Mouse (Mus musculus): ENCODE measurements around the gene Scyl1. TPM values are rescaled to one million over a fixed set of nuclear protein-coding genes. Genes with fewer than 3 reads are reported as not detected.
A peak's percentile ranks its signal among the peaks of the same experiment; 100 is the strongest.

Gene Scyl1
- polyA plus RNA-seq, 1 experiment from 2014 or later, result 80.0 TPM

DNA sequence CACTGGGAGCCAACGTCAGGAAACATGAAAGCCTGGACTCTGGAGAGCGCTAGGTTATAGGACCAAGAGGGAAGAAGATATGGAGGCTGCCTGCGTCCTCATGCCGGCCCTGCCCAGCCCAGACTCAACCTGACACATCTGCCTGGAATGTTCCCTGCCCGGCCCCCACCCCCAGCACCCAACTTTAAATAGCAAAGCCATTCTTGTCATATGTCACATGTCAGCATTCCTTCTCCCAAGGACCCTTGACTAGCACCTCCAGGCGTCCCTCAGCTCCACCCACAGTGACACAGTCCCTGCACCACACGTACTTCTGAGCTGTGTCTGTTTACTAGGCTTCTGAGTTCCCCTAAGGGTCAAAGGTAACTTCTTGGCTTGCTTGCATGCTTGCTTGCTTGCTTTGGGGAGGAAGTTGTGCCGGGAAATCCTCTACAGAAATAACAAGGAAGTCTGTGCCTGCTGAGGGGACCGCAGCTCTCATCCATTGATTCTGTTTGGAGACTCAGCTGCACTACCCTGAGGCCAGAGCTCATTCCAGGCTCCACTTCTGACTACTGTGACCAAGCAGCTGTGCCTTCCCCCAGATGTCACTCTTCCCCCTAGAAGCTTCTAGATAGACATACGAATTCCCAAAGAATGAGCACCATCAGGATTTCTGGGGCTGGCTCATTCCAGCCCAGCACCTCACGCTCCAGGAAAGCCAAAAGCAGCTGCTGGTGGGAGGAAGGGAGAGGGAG, 39.1 kb upstream of the Scyl1 start:
- Histone ChIP-seq H3K4me3 (no peak overlapping the region), H3K4me1 (peaks cover 54% of the 10 kb centered on the region), H3K27me3 (no peaks in the 10 kb centered on the region), H3K9me3 (no peaks in the 10 kb centered on the region), H3K36me3 (no peaks in the 10 kb centered on the region), H3K9ac (peak overlapping the region; percentile 1), H3K4me2 (replicated peaks) (no peak overlapping the region), H3K27ac (peak overlapping the region; percentile 80)
- 27% methylated on average over 11 of the region's 11 CpGs for WGBS
- ATAC-seq (ENCODE audit: insufficient number of reproducible peaks, insufficient read depth, low FRiP score, low TSS enrichment), result no peak

DNA sequence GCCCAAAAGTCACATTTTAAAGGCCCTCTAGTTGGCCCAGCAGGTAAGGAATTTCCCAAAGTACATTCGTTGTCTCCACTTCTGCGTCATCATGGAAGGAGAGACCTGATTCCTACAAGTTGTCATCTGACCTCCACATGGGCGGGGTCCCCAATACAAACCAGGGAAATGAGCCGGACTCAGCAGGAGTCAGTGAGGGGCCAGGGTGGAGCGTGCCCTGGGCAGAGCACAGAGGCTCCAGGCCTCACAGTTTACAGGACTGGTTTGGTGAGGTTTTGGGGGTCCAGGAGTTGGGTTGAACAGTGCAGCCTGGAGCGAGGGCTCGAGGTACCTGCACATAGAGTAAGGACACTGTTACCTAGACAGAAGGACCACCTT, 38.5 kb upstream of the Scyl1 start:
- H3K9me3 ChIP-seq, result no peaks in the 10 kb centered on the region
- H3K36me3 ChIP-seq, result no peaks in the 10 kb centered on the region
- no peaks in the 10 kb centered on the region for H3K27me3 ChIP-seq
- H3K27ac ChIP-seq, result peak overlapping the region; percentile 80
- WGBS, result 35% methylated on average over 7 of the region's 7 CpGs
- H3K4me2 ChIP-seq (replicated peaks), result no peak overlapping the region; the same call in 1 of the 2 replicates
- peaks cover 59% of the 10 kb centered on the region for H3K4me1 ChIP-seq
- H3K9ac ChIP-seq, result no peak overlapping the region
- H3K4me3 ChIP-seq, result no peak overlapping the region
- no peak for ATAC-seq (ENCODE audit: insufficient number of reproducible peaks, insufficient read depth, low FRiP score, low TSS enrichment)

DNA sequence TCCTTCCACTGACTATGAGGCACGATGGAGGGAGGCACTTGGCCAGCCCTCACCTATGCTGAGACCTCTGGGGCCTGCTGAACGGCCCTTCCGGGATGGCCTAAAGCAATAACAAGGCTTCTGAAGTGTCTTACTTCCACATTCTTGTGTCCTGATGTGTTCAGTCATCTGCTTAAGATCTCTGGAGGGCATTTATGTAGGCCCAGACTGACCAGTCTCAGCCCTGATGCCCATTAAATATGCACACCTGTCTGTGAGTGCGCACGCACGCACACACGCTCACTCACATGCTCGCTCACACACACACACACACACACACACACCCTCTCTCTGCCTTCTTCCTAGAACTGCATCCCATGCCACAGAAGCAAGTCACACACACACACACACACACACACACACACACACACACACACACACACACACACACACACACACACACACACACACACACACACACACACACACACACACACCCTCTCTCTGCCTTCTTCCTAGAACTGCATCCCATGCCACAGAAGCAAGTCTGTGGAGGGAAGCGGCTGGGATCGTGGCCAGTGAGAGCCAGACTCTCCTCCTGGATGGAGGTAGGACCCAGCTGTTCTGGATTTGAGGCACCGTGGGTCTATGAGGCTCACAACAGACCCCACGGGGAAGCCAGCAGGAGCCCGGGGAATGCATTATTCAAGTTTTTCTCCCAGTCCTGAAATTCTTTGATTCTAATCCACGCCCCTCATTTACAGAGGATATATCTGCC, 37.9 kb upstream of the Scyl1 start:
- H3K27ac ChIP-seq, result peak overlapping the region; percentile 80
- H3K4me2 ChIP-seq (replicated peaks), result no peak overlapping the region
- H3K36me3 ChIP-seq, result no peaks in the 10 kb centered on the region
- H3K4me3 ChIP-seq, result no peak overlapping the region
- no peaks in the 10 kb centered on the region for H3K27me3 ChIP-seq
- peaks cover 65% of the 10 kb centered on the region for H3K4me1 ChIP-seq
- WGBS, result 56% methylated on average over 14 of the region's 14 CpGs
- no peak for ATAC-seq (ENCODE audit: insufficient number of reproducible peaks, insufficient read depth, low FRiP score, low TSS enrichment)
- H3K9me3 ChIP-seq, result no peaks in the 10 kb centered on the region
- H3K9ac ChIP-seq, result no peak overlapping the region

DNA sequence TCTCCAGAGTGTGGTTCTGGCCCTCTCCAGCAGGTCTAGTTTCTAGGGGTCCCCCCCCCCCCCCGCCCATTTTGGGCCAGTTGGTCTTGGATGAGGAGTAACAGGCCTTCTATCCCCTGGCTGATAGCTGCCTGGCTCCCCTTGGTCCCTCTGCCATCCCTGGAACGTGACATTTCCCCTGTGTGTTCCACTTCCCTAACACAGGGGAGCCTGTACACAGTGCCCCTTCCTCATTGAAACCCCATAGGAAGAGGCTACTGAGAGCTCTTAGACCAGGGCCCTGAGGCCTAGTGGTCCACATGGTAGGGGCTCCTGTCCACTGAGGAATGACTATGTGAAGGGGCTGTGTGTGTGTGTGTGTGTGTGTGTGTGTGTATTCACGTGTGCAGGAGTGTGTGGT, 36.5 kb upstream of the Scyl1 start:
- H3K4me1 ChIP-seq, result peaks cover 69% of the 10 kb centered on the region

GRCm38 (mm10) chr19:5806809-5807205, 35.6 kb upstream of the Scyl1 start:
- H3K4me2 ChIP-seq (replicated peaks), result no peak overlapping the region
- ATAC-seq (ENCODE audit: insufficient number of reproducible peaks, insufficient read depth, low FRiP score, low TSS enrichment), result no peak
- 33% methylated on average over 6 of the region's 6 CpGs for WGBS
- H3K9ac ChIP-seq, result no peak overlapping the region; the same call in 1 of the 2 replicates
- peaks cover 60% of the 10 kb centered on the region for H3K4me1 ChIP-seq
- no peaks in the 10 kb centered on the region for H3K36me3 ChIP-seq
- H3K27me3 ChIP-seq, result no peaks in the 10 kb centered on the region
- H3K27ac ChIP-seq, result peak overlapping the region; percentile 99
- no peak overlapping the region for H3K4me3 ChIP-seq
- no peaks in the 10 kb centered on the region for H3K9me3 ChIP-seq

More for the DNA sequence above, 36.5 kb upstream of the Scyl1 start:
- no peaks in the 10 kb centered on the region for H3K36me3 ChIP-seq
- H3K27ac ChIP-seq, result no peak overlapping the region
- WGBS, result 40% methylated on average over 3 of the region's 3 CpGs
- no peak for ATAC-seq (ENCODE audit: insufficient number of reproducible peaks, insufficient read depth, low FRiP score, low TSS enrichment)
- no peaks in the 10 kb centered on the region for H3K27me3 ChIP-seq
- no peak overlapping the region for H3K9ac ChIP-seq
- no peak overlapping the region for H3K4me2 ChIP-seq (replicated peaks)
- H3K9me3 ChIP-seq, result no peaks in the 10 kb centered on the region
- H3K4me3 ChIP-seq, result no peak overlapping the region

GRCm38 (mm10) chr19:5806051-5806808, 35.0 kb upstream of the Scyl1 start:
- Histone ChIP-seq H3K9ac (no peak overlapping the region; the same call in 1 of the 2 replicates), H3K27me3 (no peaks in the 10 kb centered on the region), H3K9me3 (no peaks in the 10 kb centered on the region), H3K27ac (peak overlapping the region; percentile 99), H3K36me3 (no peaks in the 10 kb centered on the region), H3K4me3 (no peak overlapping the region), H3K4me1 (peaks cover 54% of the 10 kb centered on the region), H3K4me2 (replicated peaks) (0 out of 2 replicates have a peak overlapping the region, but pooled peaks have one; percentile 4)
- WGBS, result 11% methylated on average over 8 of the region's 8 CpGs
- no peak for ATAC-seq (ENCODE audit: insufficient number of reproducible peaks, insufficient read depth, low FRiP score, low TSS enrichment)

- no peaks in the 10 kb centered on the region for H3K27me3 ChIP-seq
- peaks cover 36% of the 10 kb centered on the region for H3K4me1 ChIP-seq
- H3K9me3 ChIP-seq, result no peaks in the 10 kb centered on the region
- WGBS, result 18% methylated on average over 8 of the region's 8 CpGs
- H3K4me3 ChIP-seq, result no peak overlapping the region
- no peak for ATAC-seq (ENCODE audit: insufficient number of reproducible peaks, insufficient read depth, low FRiP score, low TSS enrichment)
- 0 out of 2 replicates have a peak, but pooled peaks cover 4% of the 10 kb centered on the region for H3K36me3 ChIP-seq
- peak overlapping the region; percentile 99 for H3K27ac ChIP-seq
- H3K9ac ChIP-seq, result peak overlapping the region; percentile 69
- peak overlapping the region; percentile 76 for H3K4me2 ChIP-seq (replicated peaks)
Measured at GRCm38 (mm10) chr19:5804371-5804899, 33.2 kb upstream of the Scyl1 start.

- peak overlapping the region; percentile 76 for H3K4me2 ChIP-seq (replicated peaks)
- no peaks in the 10 kb centered on the region for H3K27me3 ChIP-seq
- WGBS, result under 1% methylated on average over 16 of the region's 16 CpGs
- peak overlapping the region; percentile 100 for H3K4me3 ChIP-seq
- H3K27ac ChIP-seq, result peak overlapping the region; percentile 99
- no peaks in the 10 kb centered on the region for H3K9me3 ChIP-seq
- peaks cover 7% of the 10 kb centered on the region; the same call in 1 of the 2 replicates for H3K36me3 ChIP-seq
- no peak for ATAC-seq (ENCODE audit: insufficient number of reproducible peaks, insufficient read depth, low FRiP score, low TSS enrichment)
- H3K4me1 ChIP-seq, result peaks cover 34% of the 10 kb centered on the region
- H3K9ac ChIP-seq, result peak overlapping the region; percentile 69
Measured at GRCm38 (mm10) chr19:5803881-5804279, 32.7 kb upstream of the Scyl1 start.

- Histone ChIP-seq H3K36me3 (peaks cover 11% of the 10 kb centered on the region; the same call in 1 of the 2 replicates), H3K27ac (peak overlapping the region; percentile 99), H3K4me3 (peak overlapping the region; percentile 100), H3K9ac (peak overlapping the region; percentile 69), H3K4me1 (peaks cover 31% of the 10 kb centered on the region), H3K27me3 (no peaks in the 10 kb centered on the region), H3K9me3 (no peaks in the 10 kb centered on the region), H3K4me2 (replicated peaks) (peak overlapping the region; percentile 76)
- peak; percentile 96 for ATAC-seq (ENCODE audit: insufficient number of reproducible peaks, insufficient read depth, low FRiP score, low TSS enrichment)
- under 1% methylated on average over 67 of the region's 67 CpGs for WGBS
Measured at GRCm38 (mm10) chr19:5803041-5803880, 32.0 kb upstream of the Scyl1 start.

- Histone ChIP-seq H3K4me2 (replicated peaks) (peak overlapping the region; percentile 76), H3K27ac (peak overlapping the region; percentile 99), H3K9me3 (no peaks in the 10 kb centered on the region), H3K36me3 (peaks cover 15% of the 10 kb centered on the region), H3K27me3 (no peaks in the 10 kb centered on the region), H3K4me3 (peak overlapping the region; percentile 100), H3K9ac (peak overlapping the region; percentile 69; the same call in 1 of the 2 replicates), H3K4me1 (peaks cover 31% of the 10 kb centered on the region)
- 1% methylated on average over 4 of the region's 4 CpGs for WGBS
- no peak for ATAC-seq (ENCODE audit: insufficient number of reproducible peaks, insufficient read depth, low FRiP score, low TSS enrichment)
Measured at GRCm38 (mm10) chr19:5802787-5803040, 31.5 kb upstream of the Scyl1 start.

All from embryonic facial prominence, embryonic 12.5 days (tissue).